Mouse (Mus musculus) liver, postnatal 0 days (tissue): ENCODE data around the gene Lsp1.

Experiments used
- CTCF ChIP-seq: sonication (generic); IDR thresholded peaks from 2 replicates; pipeline ENCODE4 v1.5.1; 2016; ENCODE audit warnings: antibody characterized with exemption, low read depth
- EP300 ChIP-seq: IDR thresholded peaks from 2 replicates; pipeline ENCODE4 v1.6.1; 2016; ENCODE audit warnings: antibody characterized with exemption, low read depth, mild to moderate bottlenecking

GRCm38 (mm10) chr7:142444171-142444570 is 16.4 kb upstream of the Lsp1 start:
- no peak for TF ChIP-seq CTCF
- TF ChIP-seq EP300 = no peak
